Mouse (Mus musculus) erythroblast, embryonic 14.5 days (primary cell): Measurements from ENCODE around the gene Sox30.

Experiments used
- GATA1 ChIP-seq: IDR thresholded peaks from 2 replicates; pipeline ENCODE4 v1.6.1; 2012; ENCODE audit warnings: low read length, inconsistent platforms, mixed read lengths
- TAL1 ChIP-seq: IDR thresholded peaks from 3 replicates; pipeline ENCODE4 v1.6.1; 2012; ENCODE audit warnings: low read length, inconsistent platforms, mixed read lengths

DNA sequence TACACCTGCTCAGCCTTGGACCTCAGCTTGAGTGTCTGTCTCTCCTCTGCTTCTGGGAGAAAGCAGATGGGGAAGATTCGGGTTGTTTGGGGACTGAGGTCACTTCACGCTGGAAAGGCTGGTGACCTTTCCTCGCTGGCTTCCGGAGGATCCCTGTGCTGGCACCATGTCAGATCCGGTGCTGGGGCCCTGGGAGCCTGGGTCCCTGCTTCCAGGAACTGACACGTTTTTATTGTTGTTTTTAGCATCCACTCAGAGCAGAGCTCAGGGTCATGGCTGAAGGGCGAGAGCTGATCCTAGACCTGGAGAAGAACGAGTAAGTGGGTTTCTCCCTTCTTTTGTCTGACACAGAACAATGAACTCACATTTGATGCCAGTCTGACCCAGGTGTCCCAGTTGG, 84.7 kb downstream of the Sox30 start:
- TF ChIP-seq TAL1 (no peak), GATA1 (no peak)
